8 mouse cellular contexts compared by ENCODE assay signal in the genomic region with DNA sequence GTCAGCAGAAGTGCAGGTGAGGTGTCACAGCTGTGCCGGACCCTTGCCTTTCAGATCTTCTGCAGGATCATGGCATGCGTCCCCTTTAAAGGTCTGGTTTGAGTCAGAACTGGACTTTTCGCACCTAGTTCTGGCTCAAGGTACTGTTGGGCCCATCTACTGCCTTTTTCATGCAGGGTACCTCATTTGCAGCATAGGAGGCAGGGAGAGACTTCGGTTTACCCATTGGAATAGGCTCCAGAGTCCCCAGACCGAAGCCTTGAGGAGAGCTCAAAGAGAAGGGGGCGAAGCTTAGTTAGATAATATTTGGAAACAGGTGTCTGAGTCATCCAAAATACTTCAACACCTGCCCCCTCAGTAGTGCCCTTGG. TPM values are rescaled to one million over a fixed set of nuclear protein-coding genes. Genes with fewer than 3 reads are reported as not detected.
DNase-seq lines count a peak whose midpoint lies in the region; ATAC-seq lines count a peak whose summit lies in the region.

No protein-coding gene starts in this region.

- no peak overlapping the region for H3K27ac ChIP-seq in neural tube, embryonic 11.5 days (ENCODE audit: low read depth, low read length)
- H3K27ac ChIP-seq in forebrain, embryonic 10.5 days: peak overlapping the region; percentile 93
- no peak overlapping the region; the same call in 1 of the 2 replicates for H3K27ac ChIP-seq in limb, embryonic 13.5 days
- peak overlapping the region; percentile 64; the same call in 1 of the 2 replicates for H3K27ac ChIP-seq in stomach, embryonic 14.5 days (ENCODE audit: low read length)

- peak overlapping the region; percentile 64 for H3K4me3 ChIP-seq in neural tube, embryonic 11.5 days (ENCODE audit: low read depth, low read length)
- peak overlapping the region; percentile 76 for H3K4me3 ChIP-seq in forebrain, embryonic 10.5 days
- H3K4me3 ChIP-seq in limb, embryonic 13.5 days: peak overlapping the region; percentile 71
- peak overlapping the region; percentile 64 for H3K4me3 ChIP-seq in stomach, embryonic 14.5 days (ENCODE audit: low read depth, low read length)

- H3K27me3 ChIP-seq in neural tube, embryonic 11.5 days (ENCODE audit: control insufficient read depth, insufficient read depth, low read length): no peaks in the 10 kb centered on the region
- peaks cover 5% of the 10 kb centered on the region for H3K27me3 ChIP-seq in forebrain, embryonic 10.5 days (ENCODE audit: poor library complexity, severe bottlenecking)
- peaks cover 15% of the 10 kb centered on the region; the same call in 1 of the 2 replicates for H3K27me3 ChIP-seq in limb, embryonic 13.5 days
- no peaks in the 10 kb centered on the region for H3K27me3 ChIP-seq in stomach, embryonic 14.5 days (ENCODE audit: control insufficient read depth, insufficient read depth, low read length)

- peak overlapping the region; percentile 76 for H3K4me2 ChIP-seq in neural tube, embryonic 11.5 days (ENCODE audit: low read depth)
- peak overlapping the region; percentile 67 for H3K4me2 ChIP-seq in limb, embryonic 13.5 days (replicated peaks)
- peak overlapping the region; percentile 59 for H3K4me2 ChIP-seq in stomach, embryonic 14.5 days (replicated peaks; ENCODE audit: low read depth, low read length)

- no peaks in the 10 kb centered on the region for H3K9me3 ChIP-seq in neural tube, embryonic 11.5 days (ENCODE audit: control insufficient read depth, low read length)
- no peaks in the 10 kb centered on the region for H3K9me3 ChIP-seq in forebrain, embryonic 10.5 days
- no peaks in the 10 kb centered on the region for H3K9me3 ChIP-seq in limb, embryonic 13.5 days
- H3K9me3 ChIP-seq in stomach, embryonic 14.5 days (ENCODE audit: control insufficient read depth, low read depth, low read length): no peaks in the 10 kb centered on the region

- no peak for DNase-seq in neural tube, embryonic 11.5 days (ENCODE audit: low spot score)
- DNase-seq in neural tube, embryonic 10.5 days (ENCODE audit: extremely low spot score, low spot score): no peak
- DNase-seq in forebrain, embryonic 10.5 days (ENCODE audit: extremely low spot score, low spot score): no peak
- no peak for DNase-seq in frontal cortex, postnatal 36 days (ENCODE audit: low spot score in 2 of 2)
- no peak for DNase-seq in right cerebral cortex, postnatal 36 days (ENCODE audit: low spot score in 2 of 2)
- DNase-seq in frontal cortex, postnatal 25 days (ENCODE audit: low spot score in 2 of 2): no peak

- no peaks in the 10 kb centered on the region for H3K36me3 ChIP-seq in neural tube, embryonic 11.5 days (ENCODE audit: control insufficient read depth, insufficient read depth, low read length)
- H3K36me3 ChIP-seq in forebrain, embryonic 10.5 days (replicated peaks): no peaks in the 10 kb centered on the region
- no peaks in the 10 kb centered on the region for H3K36me3 ChIP-seq in limb, embryonic 13.5 days
- no peaks in the 10 kb centered on the region for H3K36me3 ChIP-seq in stomach, embryonic 14.5 days (ENCODE audit: control insufficient read depth, insufficient read depth, low read length)

- peak overlapping the region; percentile 54 for H3K9ac ChIP-seq in neural tube, embryonic 11.5 days (ENCODE audit: low read length)
- peak overlapping the region; percentile 62 for H3K9ac ChIP-seq in limb, embryonic 13.5 days
- H3K9ac ChIP-seq in stomach, embryonic 14.5 days (replicated peaks; ENCODE audit: low read depth, low read length): no peak overlapping the region; the same call in 1 of the 2 replicates

- ATAC-seq in neural tube, embryonic 11.5 days (ENCODE audit: insufficient read depth, low FRiP score, low TSS enrichment): no peak; the same call in 1 of the 2 replicates
- ATAC-seq in limb, embryonic 13.5 days (ENCODE audit: low FRiP score, low read depth): no peak; the same call in 1 of the 2 replicates
- no peak for ATAC-seq in stomach, embryonic 14.5 days (ENCODE audit: insufficient number of reproducible peaks, insufficient read depth, low FRiP score, low read depth)

- WGBS in neural tube, embryonic 11.5 days: 23% methylated on average over 6 of the region's 6 CpGs
- 23% methylated on average over 6 of the region's 6 CpGs for WGBS in forebrain, embryonic 10.5 days
- WGBS in limb, embryonic 13.5 days: 18% methylated on average over 6 of the region's 6 CpGs
- WGBS in stomach, embryonic 14.5 days: 25% methylated on average over 6 of the region's 6 CpGs

- no peaks in the 10 kb centered on the region for H3K4me1 ChIP-seq in neural tube, embryonic 11.5 days (ENCODE audit: control insufficient read depth, insufficient read depth, low read length)
- peaks cover 14% of the 10 kb centered on the region for H3K4me1 ChIP-seq in forebrain, embryonic 10.5 days
- H3K4me1 ChIP-seq in limb, embryonic 13.5 days: peaks cover 11% of the 10 kb centered on the region
- no peaks in the 10 kb centered on the region for H3K4me1 ChIP-seq in stomach, embryonic 14.5 days (ENCODE audit: control insufficient read depth, insufficient read depth, low read length)

RNA-seq across cellular contexts. Expression of a gene that starts 0.4 kb away (rescaled TPM):
- polyA plus RNA-seq in neural tube, embryonic 11.5 days (2014; fragmentation: Nextera tagmentation; extraction: Ambion mirVana): 13.3 and 16.0 TPM in 2 replicates
- polyA plus RNA-seq in forebrain, embryonic 10.5 days (2016; fragmentation: Nextera tagmentation; extraction: Ambion mirVana): 14.0 and 16.3 TPM in 2 replicates
- 5.1 and 6.0 TPM in 2 replicates for polyA plus RNA-seq in limb, embryonic 13.5 days (2015; fragmentation: Nextera tagmentation; extraction: Ambion mirVana)
- polyA plus RNA-seq in stomach, embryonic 14.5 days (2014; fragmentation: Nextera tagmentation; extraction: Ambion mirVana): 5.3 and 7.4 TPM in 2 replicates

RNA-seq across cellular contexts. Expression of a gene that starts 43.2 kb away (rescaled TPM):
- polyA plus RNA-seq in neural tube, embryonic 11.5 days (2014; fragmentation: Nextera tagmentation; extraction: Ambion mirVana): 135 and 142 TPM in 2 replicates
- 125 and 129 TPM in 2 replicates for polyA plus RNA-seq in forebrain, embryonic 10.5 days (2016; fragmentation: Nextera tagmentation; extraction: Ambion mirVana)
- polyA plus RNA-seq in limb, embryonic 13.5 days (2015; fragmentation: Nextera tagmentation; extraction: Ambion mirVana): 186 and 190 TPM in 2 replicates
- polyA plus RNA-seq in stomach, embryonic 14.5 days (2014; fragmentation: Nextera tagmentation; extraction: Ambion mirVana): 161 and 166 TPM in 2 replicates

RNA-seq across cellular contexts. Expression of a gene that starts 55.1 kb away (rescaled TPM):
- polyA plus RNA-seq in neural tube, embryonic 11.5 days (2014; fragmentation: Nextera tagmentation; extraction: Ambion mirVana): not detected in 2 replicates
- polyA plus RNA-seq in forebrain, embryonic 10.5 days (2016; fragmentation: Nextera tagmentation; extraction: Ambion mirVana): not detected in 2 replicates
- polyA plus RNA-seq in limb, embryonic 13.5 days (2015; fragmentation: Nextera tagmentation; extraction: Ambion mirVana): 9.0 and 17.4 TPM in 2 replicates
- polyA plus RNA-seq in stomach, embryonic 14.5 days (2014; fragmentation: Nextera tagmentation; extraction: Ambion mirVana): not detected in 2 replicates

RNA-seq across cellular contexts. Expression of a gene that starts 58.4 kb away (rescaled TPM):
- polyA plus RNA-seq in neural tube, embryonic 11.5 days (2014; fragmentation: Nextera tagmentation; extraction: Ambion mirVana): 9.0 and 9.6 TPM in 2 replicates
- polyA plus RNA-seq in forebrain, embryonic 10.5 days (2016; fragmentation: Nextera tagmentation; extraction: Ambion mirVana): 5.6 and 6.5 TPM in 2 replicates
- 6.7 and 7.8 TPM in 2 replicates for polyA plus RNA-seq in limb, embryonic 13.5 days (2015; fragmentation: Nextera tagmentation; extraction: Ambion mirVana)
- polyA plus RNA-seq in stomach, embryonic 14.5 days (2014; fragmentation: Nextera tagmentation; extraction: Ambion mirVana): 12.7 and 14.0 TPM in 2 replicates

Comparison
In these comparisons a context has a peak if more than half of its experiments do, and no peak if none do; other contexts are left out.
1. H3K27ac ChIP-seq: peak in forebrain, embryonic 10.5 days (single experiment) and stomach, embryonic 14.5 days (single experiment); none in neural tube, embryonic 11.5 days (single experiment) and limb, embryonic 13.5 days (single experiment).
2. Peak in every context shown above with its lines, with median percentiles within 50 percentile points of each other: H3K4me2 ChIP-seq and H3K4me3 ChIP-seq.